Comparison of ENCODE assay signal across 12 mouse cellular contexts in genomic region chr7:112273451-112273850, GRCm38 (mm10). TPM values are rescaled to one million over a fixed set of nuclear protein-coding genes. Genes with fewer than 3 reads are reported as not detected.
A peak's percentile ranks its signal among the peaks of the same experiment; 100 is the strongest.
DNase-seq lines count a peak whose midpoint lies in the region; ATAC-seq and TF ChIP-seq lines count a peak whose summit lies in the region.
"Had no signal": no experiment of that assay in that cellular context is flagged by ENCODE, and none has a peak within 500 bp of the region (broad histone marks: within the 10 kb centered on the region; RNA-seq: fewer than 3 reads in every experiment).

No protein-coding gene starts in this region.

- no peak overlapping the region for H3K4me2 ChIP-seq in forebrain, embryonic 11.5 days (ENCODE audit: low read depth, low read length, severe bottlenecking)
- no peak overlapping the region for H3K4me2 ChIP-seq in hindbrain, embryonic 13.5 days
- H3K4me2 ChIP-seq in lung, embryonic 15.5 days: no peak overlapping the region
- H3K4me2 ChIP-seq: liver, embryonic 13.5 days had no signal

- H3K9me3 ChIP-seq in forebrain, embryonic 10.5 days: no peaks in the 10 kb centered on the region
- H3K9me3 ChIP-seq in forebrain, embryonic 11.5 days (ENCODE audit: control insufficient read depth, low read length): no peaks in the 10 kb centered on the region
- no peaks in the 10 kb centered on the region for H3K9me3 ChIP-seq in hindbrain, embryonic 13.5 days
- H3K9me3 ChIP-seq in hindbrain, embryonic 10.5 days: no peaks in the 10 kb centered on the region
- H3K9me3 ChIP-seq in lung, embryonic 15.5 days: no peaks in the 10 kb centered on the region
- H3K9me3 ChIP-seq: liver, embryonic 13.5 days had no signal

- H3K36me3 ChIP-seq in forebrain, embryonic 10.5 days (replicated peaks): no peaks in the 10 kb centered on the region
- H3K36me3 ChIP-seq in forebrain, embryonic 11.5 days (ENCODE audit: control insufficient read depth, insufficient read depth, low read length): no peaks in the 10 kb centered on the region
- H3K36me3 ChIP-seq in hindbrain, embryonic 13.5 days: no peaks in the 10 kb centered on the region
- H3K36me3 ChIP-seq in hindbrain, embryonic 10.5 days: no peaks in the 10 kb centered on the region
- no peaks in the 10 kb centered on the region for H3K36me3 ChIP-seq in lung, embryonic 15.5 days
- H3K36me3 ChIP-seq: liver, embryonic 13.5 days had no signal

- ATAC-seq in forebrain, embryonic 11.5 days (replicated peaks; ENCODE audit: low FRiP score): no peak
- ATAC-seq in hindbrain, embryonic 13.5 days (ENCODE audit: low FRiP score): no peak
- ATAC-seq in lung, embryonic 15.5 days (ENCODE audit: borderline replicate concordance, extremely low read depth, low FRiP score, low TSS enrichment): no peak
- ATAC-seq in megakaryocyte, adult 5-6 weeks (ENCODE audit: poor library complexity, severe bottlenecking): no peak

- no peaks in the 10 kb centered on the region for H3K27me3 ChIP-seq in forebrain, embryonic 10.5 days (ENCODE audit: poor library complexity, severe bottlenecking)
- H3K27me3 ChIP-seq in forebrain, embryonic 11.5 days (ENCODE audit: control insufficient read depth, insufficient read depth, low read length): no peaks in the 10 kb centered on the region
- H3K27me3 ChIP-seq in hindbrain, embryonic 13.5 days: no peaks in the 10 kb centered on the region
- no peaks in the 10 kb centered on the region for H3K27me3 ChIP-seq in hindbrain, embryonic 10.5 days (ENCODE audit: insufficient read depth, poor library complexity, severe bottlenecking)
- H3K27me3 ChIP-seq in lung, embryonic 15.5 days: no peaks in the 10 kb centered on the region
- H3K27me3 ChIP-seq: liver, embryonic 13.5 days had no signal

- peak overlapping the region; percentile 66 for H3K27ac ChIP-seq in forebrain, embryonic 10.5 days
- no peak overlapping the region for H3K27ac ChIP-seq in forebrain, embryonic 11.5 days (ENCODE audit: low read depth, low read length)
- 0 out of 2 replicates have a peak overlapping the region, but pooled peaks have one; percentile 5 for H3K27ac ChIP-seq in hindbrain, embryonic 13.5 days
- H3K27ac ChIP-seq in hindbrain, embryonic 10.5 days: no peak overlapping the region
- H3K27ac ChIP-seq in lung, embryonic 15.5 days: peak overlapping the region; percentile 71
- H3K27ac ChIP-seq: liver, embryonic 13.5 days had no signal

- WGBS in forebrain, embryonic 10.5 days: 80% methylated on average over 6 of the region's 6 CpGs
- 84% methylated on average over 6 of the region's 6 CpGs for WGBS in forebrain, embryonic 11.5 days
- 87% methylated on average over 6 of the region's 6 CpGs for WGBS in hindbrain, embryonic 13.5 days
- WGBS in hindbrain, embryonic 10.5 days: 81% methylated on average over 6 of the region's 6 CpGs
- 48% methylated on average over 6 of the region's 6 CpGs for WGBS in lung, embryonic 15.5 days

- no peak overlapping the region for H3K4me3 ChIP-seq in forebrain, embryonic 10.5 days
- no peak overlapping the region for H3K4me3 ChIP-seq in forebrain, embryonic 11.5 days (ENCODE audit: low read depth, low read length)
- no peak overlapping the region for H3K4me3 ChIP-seq in hindbrain, embryonic 13.5 days
- no peak overlapping the region for H3K4me3 ChIP-seq in hindbrain, embryonic 10.5 days
- H3K4me3 ChIP-seq in lung, embryonic 15.5 days: no peak overlapping the region
- H3K4me3 ChIP-seq: liver, embryonic 13.5 days had no signal

- no peak for TF ChIP-seq CTCF in brain, embryonic 14.5 days (IDR thresholded peaks at IDR 0.05; ENCODE audit: borderline replicate concordance, extremely low read depth, insufficient read depth, insufficient read length)

- no peak for TF ChIP-seq POLR2A in brain, embryonic 14.5 days (IDR thresholded peaks at IDR 0.05; ENCODE audit: borderline replicate concordance, extremely low read depth, insufficient read depth, insufficient read length, poor library complexity, severe bottlenecking)

- H3K4me1 ChIP-seq in forebrain, embryonic 10.5 days: peaks cover 39% of the 10 kb centered on the region
- peaks cover 7% of the 10 kb centered on the region; the same call in 1 of the 2 replicates for H3K4me1 ChIP-seq in forebrain, embryonic 11.5 days (replicated peaks; ENCODE audit: control insufficient read depth, insufficient read depth, low read length)
- H3K4me1 ChIP-seq in hindbrain, embryonic 13.5 days (replicated peaks): peaks cover 41% of the 10 kb centered on the region
- peaks cover 25% of the 10 kb centered on the region for H3K4me1 ChIP-seq in hindbrain, embryonic 10.5 days (replicated peaks)
- peaks cover 89% of the 10 kb centered on the region for H3K4me1 ChIP-seq in lung, embryonic 15.5 days

- no peak for DNase-seq in forebrain, embryonic 10.5 days (ENCODE audit: extremely low spot score, low spot score)
- no peak for DNase-seq in forebrain, embryonic 11.5 days (ENCODE audit: low spot score)
- no peak for DNase-seq in hindbrain, embryonic 10.5 days (ENCODE audit: low spot score)
- peak; percentile 57 for DNase-seq in brain, embryonic 14.5 days (ENCODE audit: low read depth)
- DNase-seq in gastrocnemius, adult 8-10 months (ENCODE audit: low spot score in 2 of 2): no peak
- DNase-seq: gastrocnemius, postnatal 10 days; liver, embryonic 13.5 days; right cerebral cortex, adult 18-20 months; spleen, adult 18-20 months had no signal

- no peak overlapping the region for H3K9ac ChIP-seq in forebrain, embryonic 11.5 days (ENCODE audit: low read length)
- no peak overlapping the region for H3K9ac ChIP-seq in hindbrain, embryonic 13.5 days
- no peak overlapping the region for H3K9ac ChIP-seq in lung, embryonic 15.5 days
- H3K9ac ChIP-seq: liver, embryonic 13.5 days had no signal

RNA-seq across cellular contexts. Expression of gene Mical2, which starts 47.8 kb away (rescaled TPM):
- polyA plus RNA-seq in forebrain, embryonic 10.5 days (2016; fragmentation: Nextera tagmentation; extraction: Ambion mirVana): 0.87 and 0.88 TPM in 2 replicates
- 1.9 and 2.1 TPM in 2 replicates for polyA plus RNA-seq in forebrain, embryonic 11.5 days (2014; fragmentation: Nextera tagmentation; extraction: Ambion mirVana)
- polyA plus RNA-seq in hindbrain, embryonic 13.5 days (2015; fragmentation: Nextera tagmentation; extraction: Ambion mirVana): 1.5 and 1.9 TPM in 2 replicates
- polyA plus RNA-seq in hindbrain, embryonic 10.5 days (2016; fragmentation: Nextera tagmentation; extraction: Ambion mirVana): 0.77 and 1.2 TPM in 2 replicates
- polyA plus RNA-seq in brain, embryonic 14.5 days (2012; rRNA removed): 4.8 TPM in 2 replicates
- 20.7 and 22.8 TPM in 2 replicates for polyA plus RNA-seq in lung, embryonic 15.5 days (2015; fragmentation: Nextera tagmentation; extraction: Ambion mirVana)
- 100 to 1,000 TPM; 172 to 236 (median 206) TPM for total RNA-seq in gastrocnemius, adult 8-10 months (2022)
- total RNA-seq in megakaryocyte, adult 5-6 weeks (2015): 1.1 and 1.8 TPM in 2 replicates
- total RNA-seq in megakaryocyte, adult 5-6 weeks (2017): 0.69 and 1.1 TPM in 2 replicates

Comparison
In these comparisons a context has a peak if more than half of its experiments do, and no peak if none do; other contexts are left out.
1. H3K27ac ChIP-seq: peak in forebrain, embryonic 10.5 days (single experiment), hindbrain, embryonic 13.5 days (single experiment) and lung, embryonic 15.5 days (single experiment); none in forebrain, embryonic 11.5 days (single experiment) and hindbrain, embryonic 10.5 days (single experiment).